Mouse (Mus musculus): ENCODE measurements at regions not wholly inside any gene's neighbourhood (a gene's known extent, or its start where the extent isn't known, plus 50 kb on each side); places are given as distances from the start of the nearest gene placed in this dataset.

GRCm38 (mm10) chr2:74973386-74973785 lies 147.8 kb downstream of the Mtx2 start:
- no peaks in the 10 kb centered on the region for H3K9me3 ChIP-seq (replicated peaks)
- ATAC-seq (ENCODE audit: extremely low read depth, insufficient number of reproducible peaks, low FRiP score, poor library complexity, severe bottlenecking) (no peak), DNase-seq (ENCODE audit: low spot score) (no peak)
- TF ChIP-seq GATA2 (IDR thresholded peaks at IDR 0.05; ENCODE audit: borderline replicate concordance, low read depth, low read length) (no peak), CTCF (IDR thresholded peaks at IDR 0.05; ENCODE audit: low read depth, low read length) (no peak), TAL1 (conservative IDR thresholded peaks at IDR 0.05; ENCODE audit: low read depth, low read length) (no peak), GATA1 (IDR thresholded peaks at IDR 0.05; ENCODE audit: borderline replicate concordance, low read length) (no peak), POLR2AphosphoS5 (IDR thresholded peaks at IDR 0.05; ENCODE audit: insufficient replicate concordance, low read depth, low read length) (no peak)
- no peak overlapping the region for H3K4me3 ChIP-seq (ENCODE audit: low read depth, low read length)
- H3K27me3 ChIP-seq (ENCODE audit: insufficient read depth, low read length) = peaks cover 8% of the 10 kb centered on the region
- H3K36me3 ChIP-seq (replicated peaks) = no peaks in the 10 kb centered on the region
- no peaks in the 10 kb centered on the region for H3K4me1 ChIP-seq (ENCODE audit: insufficient read depth, low read depth, low read length)

GRCm38 (mm10) chr2:74974595-74975325 lies 149.2 kb downstream of the Mtx2 start:
- Histone ChIP-seq H3K4me3 (ENCODE audit: low read depth, low read length) (no peak overlapping the region), H3K4me1 (ENCODE audit: insufficient read depth, low read depth, low read length) (no peaks in the 10 kb centered on the region), H3K36me3 (replicated peaks) (no peaks in the 10 kb centered on the region), H3K9me3 (replicated peaks) (no peaks in the 10 kb centered on the region), H3K27me3 (ENCODE audit: insufficient read depth, low read length) (peaks cover 8% of the 10 kb centered on the region)
- TF ChIP-seq TAL1 (conservative IDR thresholded peaks at IDR 0.05; ENCODE audit: low read depth, low read length) (no peak), GATA1 (IDR thresholded peaks at IDR 0.05; ENCODE audit: borderline replicate concordance, low read length) (no peak), CTCF (IDR thresholded peaks at IDR 0.05; ENCODE audit: low read depth, low read length) (no peak), POLR2AphosphoS5 (IDR thresholded peaks at IDR 0.05; ENCODE audit: insufficient replicate concordance, low read depth, low read length) (no peak), GATA2 (IDR thresholded peaks at IDR 0.05; ENCODE audit: borderline replicate concordance, low read depth, low read length) (no peak)
- DNase-seq (ENCODE audit: low spot score) (no peak), ATAC-seq (ENCODE audit: extremely low read depth, insufficient number of reproducible peaks, low FRiP score, poor library complexity, severe bottlenecking) (no peak)

GRCm38 (mm10) chr2:74977348-74977747 lies 151.7 kb downstream of the Mtx2 start:
- DNase-seq (ENCODE audit: low spot score) = no peak
- TF ChIP-seq POLR2AphosphoS5 (IDR thresholded peaks at IDR 0.05; ENCODE audit: insufficient replicate concordance, low read depth, low read length) (no peak), GATA1 (IDR thresholded peaks at IDR 0.05; ENCODE audit: borderline replicate concordance, low read length) (no peak), GATA2 (IDR thresholded peaks at IDR 0.05; ENCODE audit: borderline replicate concordance, low read depth, low read length) (no peak), CTCF (IDR thresholded peaks at IDR 0.05; ENCODE audit: low read depth, low read length) (no peak), TAL1 (conservative IDR thresholded peaks at IDR 0.05; ENCODE audit: low read depth, low read length) (no peak)
- no peak overlapping the region for H3K4me3 ChIP-seq (ENCODE audit: low read depth, low read length)
- H3K36me3 ChIP-seq (replicated peaks) = no peaks in the 10 kb centered on the region
- no peaks in the 10 kb centered on the region for H3K4me1 ChIP-seq (ENCODE audit: insufficient read depth, low read depth, low read length)
- ATAC-seq (ENCODE audit: extremely low read depth, insufficient number of reproducible peaks, low FRiP score, poor library complexity, severe bottlenecking) = no peak
- H3K9me3 ChIP-seq (replicated peaks) = no peaks in the 10 kb centered on the region
- peaks cover 10% of the 10 kb centered on the region for H3K27me3 ChIP-seq (ENCODE audit: insufficient read depth, low read length)

- ATAC-seq (ENCODE audit: extremely low read depth, insufficient number of reproducible peaks, low FRiP score, poor library complexity, severe bottlenecking) = no peak
- no peak for DNase-seq (ENCODE audit: low spot score)
- Histone ChIP-seq H3K9me3 (replicated peaks) (no peaks in the 10 kb centered on the region), H3K4me3 (ENCODE audit: low read depth, low read length) (no peak overlapping the region), H3K36me3 (replicated peaks) (no peaks in the 10 kb centered on the region), H3K27me3 (ENCODE audit: insufficient read depth, low read length) (peaks cover 10% of the 10 kb centered on the region), H3K4me1 (ENCODE audit: insufficient read depth, low read depth, low read length) (no peaks in the 10 kb centered on the region)
- TF ChIP-seq POLR2AphosphoS5 (IDR thresholded peaks at IDR 0.05; ENCODE audit: insufficient replicate concordance, low read depth, low read length) (no peak), GATA1 (IDR thresholded peaks at IDR 0.05; ENCODE audit: borderline replicate concordance, low read length) (no peak), GATA2 (IDR thresholded peaks at IDR 0.05; ENCODE audit: borderline replicate concordance, low read depth, low read length) (no peak), TAL1 (conservative IDR thresholded peaks at IDR 0.05; ENCODE audit: low read depth, low read length) (no peak), CTCF (IDR thresholded peaks at IDR 0.05; ENCODE audit: low read depth, low read length) (no peak)
These were observed 152.2 kb downstream of the Mtx2 start for GRCm38 (mm10) chr2:74977828-74978227.

- TF ChIP-seq POLR2AphosphoS5 (IDR thresholded peaks at IDR 0.05; ENCODE audit: insufficient replicate concordance, low read depth, low read length) (no peak), GATA1 (IDR thresholded peaks at IDR 0.05; ENCODE audit: borderline replicate concordance, low read length) (no peak), CTCF (IDR thresholded peaks at IDR 0.05; ENCODE audit: low read depth, low read length) (no peak), GATA2 (IDR thresholded peaks at IDR 0.05; ENCODE audit: borderline replicate concordance, low read depth, low read length) (no peak), TAL1 (conservative IDR thresholded peaks at IDR 0.05; ENCODE audit: low read depth, low read length) (no peak)
- Histone ChIP-seq H3K36me3 (replicated peaks) (no peaks in the 10 kb centered on the region), H3K4me1 (ENCODE audit: insufficient read depth, low read depth, low read length) (no peaks in the 10 kb centered on the region), H3K27me3 (ENCODE audit: insufficient read depth, low read length) (peaks cover 10% of the 10 kb centered on the region), H3K4me3 (ENCODE audit: low read depth, low read length) (no peak overlapping the region), H3K9me3 (replicated peaks) (no peaks in the 10 kb centered on the region)
- ATAC-seq (ENCODE audit: extremely low read depth, insufficient number of reproducible peaks, low FRiP score, poor library complexity, severe bottlenecking) (no peak), DNase-seq (ENCODE audit: low spot score) (no peak)
These were observed 156.3 kb downstream of the Mtx2 start for GRCm38 (mm10) chr2:74981856-74982255.

- DNase-seq (ENCODE audit: low spot score) (no peak), ATAC-seq (ENCODE audit: extremely low read depth, insufficient number of reproducible peaks, low FRiP score, poor library complexity, severe bottlenecking) (no peak)
- no peak for TF ChIP-seq CTCF (IDR thresholded peaks at IDR 0.05; ENCODE audit: low read depth, low read length)
- no peak for TF ChIP-seq GATA1 (IDR thresholded peaks at IDR 0.05; ENCODE audit: borderline replicate concordance, low read length)
- TF ChIP-seq GATA2 (IDR thresholded peaks at IDR 0.05; ENCODE audit: borderline replicate concordance, low read depth, low read length) = no peak
- no peak for TF ChIP-seq TAL1 (conservative IDR thresholded peaks at IDR 0.05; ENCODE audit: low read depth, low read length)
- no peak for TF ChIP-seq POLR2AphosphoS5 (IDR thresholded peaks at IDR 0.05; ENCODE audit: insufficient replicate concordance, low read depth, low read length)
- Histone ChIP-seq H3K9me3 (replicated peaks) (no peaks in the 10 kb centered on the region), H3K27me3 (ENCODE audit: insufficient read depth, low read length) (peaks cover 10% of the 10 kb centered on the region; the same call in 1 of the 2 replicates), H3K4me3 (ENCODE audit: low read depth, low read length) (no peak overlapping the region), H3K36me3 (replicated peaks) (no peaks in the 10 kb centered on the region), H3K4me1 (ENCODE audit: insufficient read depth, low read depth, low read length) (no peaks in the 10 kb centered on the region)
These were observed 168.2 kb downstream of the Mtx2 start for GRCm38 (mm10) chr2:74993802-74994201.

Data from G1E (cell line).